Mouse (Mus musculus) midbrain, embryonic 13.5 days (tissue): ENCODE results near the gene Tal1. TPM values are rescaled to one million over a fixed set of nuclear protein-coding genes. Genes with fewer than 3 reads are reported as not detected.

ENCODE experiments used
- ATAC-seq: fragments of 200-750 bp; cut with Nextera tagmentation; 2 replicates; pipeline ENCODE4 v1.8.0; 2017; ENCODE audit warnings: mild to moderate bottlenecking, moderate TSS enrichment, moderate library complexity
- H3K27ac ChIP-seq: fragments of 300-500 bp; sonication (generic); 2 replicates; pipeline ENCODE4 v1.5.1; 2015; ENCODE audit warnings: inconsistent platforms, mild to moderate bottlenecking, moderate library complexity
- H3K27me3 ChIP-seq: fragments of 300-500 bp; sonication (generic); 2 replicates; pipeline ENCODE4 v1.6.1; 2015; ENCODE audit warnings: mild to moderate bottlenecking, inconsistent platforms
- H3K36me3 ChIP-seq: fragments of 300-500 bp; sonication (generic); 2 replicates; pipeline ENCODE4 v1.6.1; 2015; ENCODE audit warnings: mild to moderate bottlenecking, inconsistent platforms
- H3K4me1 ChIP-seq: fragments of 300-500 bp; sonication (generic); replicated peaks from 2 replicates; pipeline ENCODE4 v1.6.1; 2015; ENCODE audit warnings: inconsistent platforms
- H3K4me2 ChIP-seq: fragments of 300-500 bp; sonication (generic); replicated peaks from 2 replicates; pipeline ENCODE4 v1.6.1; 2015; ENCODE audit warnings: moderate library complexity, mild to moderate bottlenecking, inconsistent platforms
- H3K4me3 ChIP-seq: fragments of 300-500 bp; sonication (generic); replicated peaks from 2 replicates; pipeline ENCODE4 v1.5.1; 2015; ENCODE audit warnings: mild to moderate bottlenecking, inconsistent platforms
- H3K9ac ChIP-seq: fragments of 300-500 bp; sonication (generic); replicated peaks from 2 replicates; pipeline ENCODE4 v1.6.1; 2015; ENCODE audit warnings: mild to moderate bottlenecking, inconsistent platforms
- H3K9me3 ChIP-seq: fragments of 300-500 bp; sonication (generic); 2 replicates; pipeline ENCODE4 v1.6.1; 2016; ENCODE audit warnings: mild to moderate bottlenecking, inconsistent platforms
- WGBS: fragments of 180-500 bp; shearing (Covaris S2); methylation state at CpG from one replicate; pipeline ENCODE4 v1.1.7; 2015; 5-methylcytosine and 5-hydroxymethylcytosine counted together
- polyA plus RNA-seq: library from polyadenylated mRNA; unstranded; fragments of >200 nt; fragmentation: Nextera tagmentation; extraction: Ambion mirVana; gene quantifications from 2 replicates; pipeline ENCODE4 v1.2.1, GENCODE M21; 2015

Gene Tal1
- polyA plus RNA-seq, 1 experiment from 2014 or later = 11.9 TPM

- H3K9ac ChIP-seq = no peak overlapping the region
- H3K4me1 ChIP-seq = peaks cover 20% of the 10 kb centered on the region
- H3K9me3 ChIP-seq = no peaks in the 10 kb centered on the region
- H3K36me3 ChIP-seq = no peaks in the 10 kb centered on the region
- WGBS = 35% methylated on average over 3 of the region's 3 CpGs
- no peak overlapping the region for H3K4me3 ChIP-seq
- H3K27me3 ChIP-seq = no peaks in the 10 kb centered on the region
- no peak overlapping the region for H3K4me2 ChIP-seq
- ATAC-seq = no peak
- no peak overlapping the region for H3K27ac ChIP-seq
Measured at GRCm38 (mm10) chr4:115075204-115075915, 19.1 kb downstream of the Tal1 start.

- H3K36me3 ChIP-seq = no peaks in the 10 kb centered on the region
- ATAC-seq = peak; percentile 90
- peak overlapping the region; percentile 16; the same call in 1 of the 2 replicates for H3K4me2 ChIP-seq
- H3K9ac ChIP-seq = peak overlapping the region; percentile 28; the same call in 1 of the 2 replicates
- H3K27me3 ChIP-seq = no peaks in the 10 kb centered on the region; the same call in 1 of the 2 replicates
- H3K27ac ChIP-seq = peak overlapping the region; percentile 84
- H3K4me3 ChIP-seq = no peak overlapping the region
- 11% methylated on average over 10 of the region's 10 CpGs for WGBS
- peaks cover 20% of the 10 kb centered on the region for H3K4me1 ChIP-seq
- H3K9me3 ChIP-seq = no peaks in the 10 kb centered on the region
Measured at GRCm38 (mm10) chr4:115078892-115079820, 22.9 kb downstream of the Tal1 start.

GRCm38 (mm10) chr4:115079821-115080349, 23.7 kb downstream of the Tal1 start:
- peak overlapping the region; percentile 28; the same call in 1 of the 2 replicates for H3K9ac ChIP-seq
- H3K4me2 ChIP-seq = peak overlapping the region; percentile 9

GRCm38 (mm10) chr4:115083031-115083430, 26.8 kb downstream of the Tal1 start:
- peaks cover 20% of the 10 kb centered on the region for H3K4me1 ChIP-seq
- no peak overlapping the region for H3K4me2 ChIP-seq
- no peak overlapping the region for H3K4me3 ChIP-seq
- H3K27me3 ChIP-seq = peaks cover 20% of the 10 kb centered on the region
- no peaks in the 10 kb centered on the region for H3K36me3 ChIP-seq
- H3K9me3 ChIP-seq = no peaks in the 10 kb centered on the region
- ATAC-seq = no peak
- H3K27ac ChIP-seq = no peak overlapping the region
- WGBS = 83% methylated on average over 3 of the region's 3 CpGs
- H3K9ac ChIP-seq = no peak overlapping the region

More at GRCm38 (mm10) chr4:115079821-115080349, 23.7 kb downstream of the Tal1 start:
- peak; percentile 49 for ATAC-seq
- H3K27me3 ChIP-seq = peaks cover under 1% of the 10 kb centered on the region; the same call in 1 of the 2 replicates
- H3K9me3 ChIP-seq = no peaks in the 10 kb centered on the region
- H3K4me1 ChIP-seq = peaks cover 20% of the 10 kb centered on the region
- H3K4me3 ChIP-seq = no peak overlapping the region
- H3K36me3 ChIP-seq = no peaks in the 10 kb centered on the region
- peak overlapping the region; percentile 84 for H3K27ac ChIP-seq
- 11% methylated on average over 5 of the region's 5 CpGs for WGBS

GRCm38 (mm10) chr4:115085522-115086095, 29.4 kb downstream of the Tal1 start:
- WGBS = 23% methylated on average over 6 of the region's 6 CpGs

GRCm38 (mm10) chr4:115086257-115086656, 30.0 kb downstream of the Tal1 start:
- Histone ChIP-seq H3K4me3 (no peak overlapping the region), H3K9ac (no peak overlapping the region), H3K4me1 (no peaks in the 10 kb centered on the region), H3K9me3 (no peaks in the 10 kb centered on the region), H3K4me2 (no peak overlapping the region), H3K27ac (no peak overlapping the region), H3K36me3 (no peaks in the 10 kb centered on the region), H3K27me3 (peaks cover 28% of the 10 kb centered on the region)
- ATAC-seq = no peak
- 64% methylated on average over 4 of the region's 4 CpGs for WGBS

More at GRCm38 (mm10) chr4:115085522-115086095, 29.4 kb downstream of the Tal1 start:
- H3K4me1 ChIP-seq = no peaks in the 10 kb centered on the region
- H3K9ac ChIP-seq = no peak overlapping the region
- no peak overlapping the region for H3K27ac ChIP-seq
- peaks cover 28% of the 10 kb centered on the region for H3K27me3 ChIP-seq
- no peaks in the 10 kb centered on the region for H3K36me3 ChIP-seq
- no peaks in the 10 kb centered on the region for H3K9me3 ChIP-seq
- H3K4me2 ChIP-seq = no peak overlapping the region
- no peak overlapping the region for H3K4me3 ChIP-seq
- ATAC-seq = peak; percentile 71

- H3K27me3 ChIP-seq = peaks cover 28% of the 10 kb centered on the region
- 69% methylated on average over 3 of the region's 3 CpGs for WGBS
- no peaks in the 10 kb centered on the region for H3K36me3 ChIP-seq
Measured at GRCm38 (mm10) chr4:115086763-115087415, 30.7 kb downstream of the Tal1 start.

GRCm38 (mm10) chr4:115088611-115089338, 32.5 kb downstream of the Tal1 start, which contains the start of gene Pdzk1ip1:
Gene Pdzk1ip1, plus strand, starts transcription at chr4:115088708.
- Histone ChIP-seq H3K9ac (no peak within 1 kb of the TSS), H3K27me3 (peaks cover 32% of the 10 kb centered on the region), H3K4me3 (no peak within 1 kb of the TSS), H3K9me3 (no peaks in the 10 kb centered on the region), H3K36me3 (no peaks in the 10 kb centered on the region), H3K27ac (no peak within 1 kb of the TSS), H3K4me1 (no peaks in the 10 kb centered on the region), H3K4me2 (no peak within 1 kb of the TSS)
- WGBS = 32% methylated on average over 11 of the region's 11 CpGs
- no peak for ATAC-seq

More at GRCm38 (mm10) chr4:115086763-115087415, 30.7 kb downstream of the Tal1 start:
- Histone ChIP-seq H3K4me2 (no peak overlapping the region), H3K4me1 (no peaks in the 10 kb centered on the region), H3K27ac (no peak overlapping the region), H3K9me3 (no peaks in the 10 kb centered on the region), H3K9ac (no peak overlapping the region), H3K4me3 (no peak overlapping the region)
- ATAC-seq = no peak

GRCm38 (mm10) chr4:115090592-115090991, 34.4 kb downstream of the Tal1 start:
- H3K9ac ChIP-seq = no peak overlapping the region
- no peak overlapping the region for H3K4me2 ChIP-seq
- peaks cover 3% of the 10 kb centered on the region for H3K4me1 ChIP-seq
- 66% methylated on average over 2 of the region's 2 CpGs for WGBS
- H3K27me3 ChIP-seq = peaks cover 44% of the 10 kb centered on the region
- H3K36me3 ChIP-seq = no peaks in the 10 kb centered on the region
- no peak overlapping the region for H3K27ac ChIP-seq
- ATAC-seq = no peak
- H3K4me3 ChIP-seq = no peak overlapping the region
- no peaks in the 10 kb centered on the region for H3K9me3 ChIP-seq

GRCm38 (mm10) chr4:115091806-115092205, 35.6 kb downstream of the Tal1 start:
- Histone ChIP-seq H3K4me2 (no peak overlapping the region), H3K27ac (no peak overlapping the region), H3K4me1 (peaks cover 15% of the 10 kb centered on the region), H3K4me3 (no peak overlapping the region), H3K9me3 (no peaks in the 10 kb centered on the region), H3K27me3 (peaks cover 49% of the 10 kb centered on the region), H3K36me3 (no peaks in the 10 kb centered on the region), H3K9ac (no peak overlapping the region)
- WGBS = 77% methylated on average over 3 of the region's 3 CpGs
- ATAC-seq = no peak
